Mouse (Mus musculus): ENCODE data around the gene Sergef.

The Sergef gene

GRCm38 (mm10) chr7:46616429-46617005, 23.1 kb downstream of the Sergef start:
- DNase-seq (ENCODE audit: low read depth, low spot score) = peak; percentile 69

GRCm38 (mm10) chr7:46615256-46615977, 24.2 kb downstream of the Sergef start:
- DNase-seq (ENCODE audit: low read depth, low spot score) = peak; percentile 69

GRCm38 (mm10) chr7:46614263-46614662, 25.3 kb downstream of the Sergef start:
- no peak for DNase-seq (ENCODE audit: low read depth, low spot score)

- peak; percentile 82 for DNase-seq (ENCODE audit: low read depth, low spot score)
Observed at GRCm38 (mm10) chr7:46613091-46613490, 26.5 kb downstream of the Sergef start.

GRCm38 (mm10) chr7:46612421-46612937, 27.1 kb downstream of the Sergef start:
- no peak for DNase-seq (ENCODE audit: low read depth, low spot score)

- peak; percentile 96 for DNase-seq (ENCODE audit: low read depth, low spot score)
Observed at GRCm38 (mm10) chr7:46611970-46612369, 27.6 kb downstream of the Sergef start.

GRCm38 (mm10) chr7:46609317-46609716, 30.3 kb downstream of the Sergef start:
- DNase-seq (ENCODE audit: low read depth, low spot score) = peak; percentile 93

GRCm38 (mm10) chr7:46607428-46608055, 32.1 kb downstream of the Sergef start:
- DNase-seq (ENCODE audit: low read depth, low spot score) = peak; percentile 92

- DNase-seq (ENCODE audit: low read depth, low spot score) = peak; percentile 44
Observed at GRCm38 (mm10) chr7:46607031-46607426, 32.6 kb downstream of the Sergef start.

GRCm38 (mm10) chr7:46606391-46607030, 33.1 kb downstream of the Sergef start:
- DNase-seq (ENCODE audit: low read depth, low spot score) = peak; percentile 97

GRCm38 (mm10) chr7:46603051-46603450, 36.6 kb downstream of the Sergef start:
- peak; percentile 97 for DNase-seq (ENCODE audit: low read depth, low spot score)

GRCm38 (mm10) chr7:46602079-46602478, 37.5 kb downstream of the Sergef start:
- peak; percentile 62 for DNase-seq (ENCODE audit: low read depth, low spot score)

GRCm38 (mm10) chr7:46601097-46601496, 38.5 kb downstream of the Sergef start:
- no peak for DNase-seq (ENCODE audit: low read depth, low spot score)

GRCm38 (mm10) chr7:46597006-46597405, 42.6 kb downstream of the Sergef start:
- DNase-seq (ENCODE audit: low read depth, low spot score) = no peak

- peak; percentile 54 for DNase-seq (ENCODE audit: low read depth, low spot score)
Observed at GRCm38 (mm10) chr7:46591546-46591945, 48.1 kb downstream of the Sergef start.

GRCm38 (mm10) chr7:46589181-46589580, 50.4 kb downstream of the Sergef start:
- DNase-seq (ENCODE audit: low read depth, low spot score) = no peak

GRCm38 (mm10) chr7:46588005-46588404, 51.6 kb downstream of the Sergef start:
- no peak for DNase-seq (ENCODE audit: low read depth, low spot score)

GRCm38 (mm10) chr7:46587466-46587865, 52.1 kb downstream of the Sergef start:
- DNase-seq (ENCODE audit: low read depth, low spot score) = peak; percentile 86

- DNase-seq (ENCODE audit: low read depth, low spot score) = peak; percentile 57
Observed at GRCm38 (mm10) chr7:46586621-46587216, 52.9 kb downstream of the Sergef start.

- DNase-seq (ENCODE audit: low read depth, low spot score) = no peak
Observed at GRCm38 (mm10) chr7:46582750-46583149, 56.9 kb downstream of the Sergef start.

GRCm38 (mm10) chr7:46581358-46581930, 58.2 kb downstream of the Sergef start:
- peak; percentile 82 for DNase-seq (ENCODE audit: low read depth, low spot score)
